In genomic region chr3:121417379-121418250, GRCm38 (mm10) we compare ENCODE assay signal across 12 mouse cellular contexts. TPM values are rescaled to one million over a fixed set of nuclear protein-coding genes. Genes with fewer than 3 reads are reported as not detected.
DNase-seq lines count a peak whose midpoint lies in the region; ATAC-seq and TF ChIP-seq lines count a peak whose summit lies in the region.
"Had no signal": no experiment of that assay in that cellular context is flagged by ENCODE, and none has a peak within 500 bp of the region (broad histone marks: within the 10 kb centered on the region; RNA-seq: fewer than 3 reads in every experiment).

No protein-coding gene starts in this region.

- H3K9me3 ChIP-seq in heart, embryonic 15.5 days (replicated peaks) = no peaks in the 10 kb centered on the region
- H3K9me3 ChIP-seq in liver, postnatal 0 days (ENCODE audit: low read length) = no peaks in the 10 kb centered on the region
- H3K9me3 ChIP-seq in liver, embryonic 12.5 days (replicated peaks) = no peaks in the 10 kb centered on the region
- H3K9me3 ChIP-seq in embryonic facial prominence, embryonic 15.5 days (replicated peaks) = no peaks in the 10 kb centered on the region
- H3K9me3 ChIP-seq: hindbrain, embryonic 15.5 days had no signal

- peak; percentile 27 for DNase-seq in embryo, embryonic 10.5 days (ENCODE audit: low spot score)
- no peak for DNase-seq in embryo, embryonic 10 days (ENCODE audit: low spot score)
- DNase-seq in heart, postnatal 25 days (ENCODE audit: low spot score) = no peak
- no peak for DNase-seq in liver, postnatal 0 days
- no peak for DNase-seq in cerebellum, postnatal 25 days
- DNase-seq: cerebellum, postnatal 36 days; lung, postnatal 14 days had no signal

- H3K36me3 ChIP-seq in heart, embryonic 15.5 days = no peaks in the 10 kb centered on the region
- no peaks in the 10 kb centered on the region for H3K36me3 ChIP-seq in liver, postnatal 0 days (replicated peaks; ENCODE audit: insufficient read depth, low read length)
- H3K36me3 ChIP-seq in liver, embryonic 12.5 days = no peaks in the 10 kb centered on the region
- no peaks in the 10 kb centered on the region for H3K36me3 ChIP-seq in embryonic facial prominence, embryonic 15.5 days
- H3K36me3 ChIP-seq: hindbrain, embryonic 15.5 days had no signal

- H3K27ac ChIP-seq in heart, embryonic 15.5 days = peak overlapping the region; percentile 47
- H3K27ac ChIP-seq in liver, postnatal 0 days (ENCODE audit: low read depth) = peak overlapping the region; percentile 13; the same call in 1 of the 2 replicates
- no peak overlapping the region for H3K27ac ChIP-seq in liver, embryonic 12.5 days
- peak overlapping the region; percentile 48; the same call in 1 of the 2 replicates for H3K27ac ChIP-seq in embryonic facial prominence, embryonic 15.5 days (replicated peaks)
- H3K27ac ChIP-seq: hindbrain, embryonic 15.5 days had no signal

- no peak overlapping the region for H3K4me3 ChIP-seq in heart, embryonic 15.5 days
- H3K4me3 ChIP-seq in liver, postnatal 0 days (ENCODE audit: low read depth, low read length) = no peak overlapping the region
- no peak overlapping the region for H3K4me3 ChIP-seq in liver, embryonic 12.5 days
- no peak overlapping the region for H3K4me3 ChIP-seq in embryonic facial prominence, embryonic 15.5 days (replicated peaks)
- H3K4me3 ChIP-seq: hindbrain, embryonic 15.5 days had no signal

- no peak for TF ChIP-seq CTCF in liver, postnatal 0 days (IDR thresholded peaks at IDR 0.05; ENCODE audit: low read depth)

- H3K9ac ChIP-seq in heart, embryonic 15.5 days = no peak overlapping the region
- no peak overlapping the region for H3K9ac ChIP-seq in liver, postnatal 0 days (replicated peaks)
- no peak overlapping the region for H3K9ac ChIP-seq in liver, embryonic 12.5 days
- H3K9ac ChIP-seq in embryonic facial prominence, embryonic 15.5 days = no peak overlapping the region
- H3K9ac ChIP-seq: hindbrain, embryonic 15.5 days had no signal

- intact Hi-C loops in heart, postnatal 25 days (cut with DNase I) = no loop called here

- WGBS in heart, embryonic 15.5 days = 53% methylated on average over 14 of the region's 14 CpGs
- WGBS in liver, postnatal 0 days (ENCODE audit: insufficient replicate concordance) = 62% methylated on average over 14 of the region's 14 CpGs
- 65% methylated on average over 14 of the region's 14 CpGs for WGBS in liver, embryonic 12.5 days (ENCODE audit: insufficient replicate concordance)
- 44% methylated on average over 14 of the region's 14 CpGs for WGBS in embryonic facial prominence, embryonic 15.5 days

- ATAC-seq in heart, embryonic 15.5 days (replicated peaks; ENCODE audit: insufficient number of reproducible peaks, insufficient read depth, low FRiP score, low read depth) = no peak
- ATAC-seq in liver, postnatal 0 days = no peak
- ATAC-seq in liver, embryonic 12.5 days = no peak
- ATAC-seq in embryonic facial prominence, embryonic 15.5 days (ENCODE audit: insufficient number of reproducible peaks, low FRiP score, low TSS enrichment, low read depth) = 0 out of 2 replicates have a peak, but pooled peaks have one; percentile 31

- TF ChIP-seq EP300 in liver, postnatal 0 days (IDR thresholded peaks at IDR 0.05; ENCODE audit: low read depth) = no peak

- no peaks in the 10 kb centered on the region for H3K27me3 ChIP-seq in heart, embryonic 15.5 days
- H3K27me3 ChIP-seq in liver, postnatal 0 days (ENCODE audit: insufficient read depth, low read length) = no peaks in the 10 kb centered on the region
- no peaks in the 10 kb centered on the region for H3K27me3 ChIP-seq in liver, embryonic 12.5 days (replicated peaks)
- H3K27me3 ChIP-seq in embryonic facial prominence, embryonic 15.5 days = no peaks in the 10 kb centered on the region
- H3K27me3 ChIP-seq: hindbrain, embryonic 15.5 days had no signal

- no peak overlapping the region for H3K4me2 ChIP-seq in heart, embryonic 15.5 days
- H3K4me2 ChIP-seq in liver, postnatal 0 days (ENCODE audit: low read depth, low read length) = no peak overlapping the region
- no peak overlapping the region for H3K4me2 ChIP-seq in liver, embryonic 12.5 days
- no peak overlapping the region for H3K4me2 ChIP-seq in embryonic facial prominence, embryonic 15.5 days (replicated peaks)
- H3K4me2 ChIP-seq: hindbrain, embryonic 15.5 days had no signal

- peaks cover 15% of the 10 kb centered on the region for H3K4me1 ChIP-seq in heart, embryonic 15.5 days (replicated peaks)
- peaks cover 3% of the 10 kb centered on the region for H3K4me1 ChIP-seq in liver, postnatal 0 days (ENCODE audit: insufficient read depth)
- H3K4me1 ChIP-seq in liver, embryonic 12.5 days = peaks cover 4% of the 10 kb centered on the region
- H3K4me1 ChIP-seq in embryonic facial prominence, embryonic 15.5 days = peaks cover 13% of the 10 kb centered on the region
- H3K4me1 ChIP-seq: hindbrain, embryonic 15.5 days had no signal

RNA-seq across cellular contexts. Expression of gene Cnn3, which starts 8.7 kb away (rescaled TPM):
- polyA plus RNA-seq in heart, embryonic 15.5 days (2015; fragmentation: Nextera tagmentation; extraction: Ambion mirVana) = 341 and 401 TPM in 2 replicates
- 10 to 100 TPM; 41.8 to 48.6 TPM for total RNA-seq in heart, postnatal 25 days (2021)
- 128 and 143 TPM in 2 replicates for polyA plus RNA-seq in liver, postnatal 0 days (2015; fragmentation: Nextera tagmentation; extraction: Ambion mirVana)
- 138 and 143 TPM in 2 replicates for polyA plus RNA-seq in liver, embryonic 12.5 days (2016; fragmentation: Nextera tagmentation; extraction: Ambion mirVana)
- 844 and 852 TPM in 2 replicates for polyA plus RNA-seq in embryonic facial prominence, embryonic 15.5 days (2015; fragmentation: Nextera tagmentation; extraction: Ambion mirVana)
- total RNA-seq: MEL had no signal
